Mouse (Mus musculus) midbrain, embryonic 14.5 days (tissue): ENCODE measurements around the gene Tmem125. TPM values are rescaled to one million over a fixed set of nuclear protein-coding genes. Genes with fewer than 3 reads are reported as not detected.

Experiments used
- ATAC-seq: fragments of 200-750 bp; cut with Nextera tagmentation; 2 replicates; pipeline ENCODE4 v1.8.0; 2017; ENCODE audit warnings: moderate number of reproducible peaks, moderate library complexity; ENCODE audit not compliant: low FRiP score, low TSS enrichment
- DNase-seq: peaks from one replicate; pipeline ENCODE4 v3.0.0-alpha.2; 2015
- H3K27ac ChIP-seq: fragments of 300-500 bp; sonication (generic); replicated peaks from 2 replicates; pipeline ENCODE4 v1.5.1; 2014; ENCODE audit warnings: mild to moderate bottlenecking, low read depth, low read length, moderate library complexity
- H3K27me3 ChIP-seq: fragments of 300-500 bp; sonication (generic); 2 replicates; pipeline ENCODE4 v1.6.1; 2014; ENCODE audit warnings: low read length, control low read depth, mixed read lengths; ENCODE audit not compliant: control insufficient read depth, insufficient read depth
- H3K36me3 ChIP-seq: fragments of 300-500 bp; sonication (generic); 2 replicates; pipeline ENCODE4 v1.6.1; 2014; ENCODE audit warnings: low read length, control low read depth; ENCODE audit not compliant: control insufficient read depth, insufficient read depth
- H3K4me1 ChIP-seq: fragments of 300-500 bp; sonication (generic); 2 replicates; pipeline ENCODE4 v1.6.1; 2014; ENCODE audit warnings: mild to moderate bottlenecking, antibody characterized with exemption, low read length, control low read depth; ENCODE audit not compliant: control insufficient read depth, insufficient read depth
- H3K4me2 ChIP-seq: fragments of 300-500 bp; sonication (generic); 2 replicates; pipeline ENCODE4 v1.6.1; 2014; ENCODE audit warnings: mild to moderate bottlenecking, low read length, moderate library complexity
- H3K4me3 ChIP-seq: fragments of 300-500 bp; sonication (generic); replicated peaks from 2 replicates; pipeline ENCODE4 v1.5.1; 2014; ENCODE audit warnings: low read depth, low read length
- H3K9ac ChIP-seq: fragments of 300-500 bp; sonication (generic); replicated peaks from 2 replicates; pipeline ENCODE4 v1.6.1; 2014; ENCODE audit warnings: mild to moderate bottlenecking, low read length, moderate library complexity
- H3K9me3 ChIP-seq: fragments of 300-500 bp; sonication (generic); 2 replicates; pipeline ENCODE4 v1.6.1; 2016; ENCODE audit warnings: low read length, control low read depth, mixed read lengths; ENCODE audit not compliant: control insufficient read depth
- WGBS: fragments of 180-500 bp; shearing (Covaris S2); extraction: QIAGEN DNeasy Blood & Tissue Kit; methylation state at CpG from one replicate; pipeline ENCODE4 v1.1.7; 2014; 5-methylcytosine and 5-hydroxymethylcytosine counted together
- polyA plus RNA-seq: library from polyadenylated mRNA; unstranded; fragments of >200 nt; fragmentation: Nextera tagmentation; extraction: Ambion mirVana; gene quantifications from 2 replicates; pipeline ENCODE4 v1.2.1, GENCODE M21; 2014

Gene Tmem125
- polyA plus RNA-seq, 1 experiment from 2014 or later = not detected

- WGBS = 80% methylated on average over 14 of the region's 14 CpGs
- ATAC-seq (no peak), DNase-seq (no peak)
- no peak overlapping the region for H3K27ac ChIP-seq
- no peak overlapping the region for H3K4me2 ChIP-seq
- H3K4me1 ChIP-seq = 0 out of 2 replicates have a peak, but pooled peaks cover 7% of the 10 kb centered on the region
- H3K9ac ChIP-seq = no peak overlapping the region
- no peaks in the 10 kb centered on the region for H3K9me3 ChIP-seq
- H3K27me3 ChIP-seq = no peaks in the 10 kb centered on the region
- H3K4me3 ChIP-seq = no peak overlapping the region
- no peaks in the 10 kb centered on the region for H3K36me3 ChIP-seq
Observed at GRCm38 (mm10) chr4:118544441-118545127, 740 bp upstream of the Tmem125 start.

DNA sequence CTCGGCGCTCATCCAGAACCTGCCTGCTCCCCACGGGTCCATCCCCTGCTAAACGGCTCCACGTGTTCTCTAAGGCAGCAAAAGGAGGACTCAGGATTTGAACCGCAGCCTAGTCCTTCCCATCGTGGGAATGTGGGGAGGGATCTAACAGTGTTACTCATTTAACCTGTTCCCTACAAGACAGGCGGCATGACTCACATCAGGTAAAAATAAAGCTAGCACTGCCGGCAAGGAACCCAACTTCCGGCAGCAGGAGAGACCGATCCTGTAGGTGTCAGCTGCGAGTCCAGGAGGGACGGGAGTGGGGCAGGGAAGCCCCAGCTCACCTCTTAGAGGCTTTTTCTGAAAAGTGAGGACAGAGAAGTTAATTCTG lies 700 bp downstream of the Tmem125 start:
- WGBS = 20% methylated on average over 13 of the region's 13 CpGs
- no peak overlapping the region for H3K27ac ChIP-seq
- H3K9ac ChIP-seq = no peak overlapping the region
- DNase-seq = peak; percentile 1
- H3K36me3 ChIP-seq = no peaks in the 10 kb centered on the region
- no peak for ATAC-seq
- H3K4me1 ChIP-seq = 0 out of 2 replicates have a peak, but pooled peaks cover 7% of the 10 kb centered on the region
- no peaks in the 10 kb centered on the region for H3K9me3 ChIP-seq
- peak overlapping the region; percentile 58 for H3K4me2 ChIP-seq
- H3K27me3 ChIP-seq = no peaks in the 10 kb centered on the region
- H3K4me3 ChIP-seq = peak overlapping the region; percentile 30

DNA sequence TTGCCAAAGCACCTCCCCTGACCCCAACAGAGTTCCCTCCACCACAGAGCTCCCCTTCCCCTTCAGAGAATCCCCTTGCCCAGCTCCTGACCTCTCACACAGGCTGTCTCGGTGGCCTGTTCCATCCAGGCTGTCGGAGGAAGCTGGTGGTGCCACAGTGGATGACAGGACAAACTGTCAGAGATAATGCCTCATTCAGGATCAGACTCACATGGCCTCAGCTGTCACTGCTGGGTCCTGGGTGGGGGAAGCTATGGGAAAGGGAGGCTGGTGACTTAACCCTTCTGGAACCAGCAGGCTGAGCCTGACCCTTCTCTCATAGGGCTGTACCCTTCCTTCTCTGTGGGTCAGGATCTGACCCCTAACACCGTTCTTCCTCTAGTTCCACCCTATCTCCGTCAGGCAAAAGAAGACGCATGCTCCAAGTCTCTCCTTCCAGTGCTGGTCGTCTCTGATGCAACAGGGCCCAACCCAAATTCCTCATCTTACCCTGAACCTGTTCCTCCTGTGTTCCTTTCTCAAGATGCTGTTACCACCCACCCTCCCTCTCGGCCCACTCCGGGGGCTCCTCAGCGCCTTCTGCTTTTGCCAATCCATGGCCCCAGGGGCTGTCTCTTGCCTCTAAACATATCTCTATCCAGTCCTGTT lies 1.2 kb downstream of the Tmem125 start:
- Histone ChIP-seq H3K9me3 (no peaks in the 10 kb centered on the region), H3K4me2 (no peak overlapping the region), H3K4me1 (0 out of 2 replicates have a peak, but pooled peaks cover 7% of the 10 kb centered on the region), H3K36me3 (no peaks in the 10 kb centered on the region), H3K9ac (no peak overlapping the region), H3K4me3 (no peak overlapping the region), H3K27ac (no peak overlapping the region), H3K27me3 (no peaks in the 10 kb centered on the region)
- DNase-seq (no peak), ATAC-seq (no peak)
- WGBS = 67% methylated on average over 9 of the region's 9 CpGs

GRCm38 (mm10) chr4:118539904-118540303 lies 3.9 kb downstream of the Tmem125 start:
- DNase-seq = no peak
- H3K27me3 ChIP-seq = no peaks in the 10 kb centered on the region
- H3K9ac ChIP-seq = no peak overlapping the region
- no peaks in the 10 kb centered on the region for H3K36me3 ChIP-seq
- 0 out of 2 replicates have a peak, but pooled peaks cover 7% of the 10 kb centered on the region for H3K4me1 ChIP-seq
- no peak overlapping the region for H3K4me3 ChIP-seq
- no peaks in the 10 kb centered on the region for H3K9me3 ChIP-seq
- no peak overlapping the region for H3K4me2 ChIP-seq
- ATAC-seq = no peak
- 5% methylated on average over 10 of the region's 10 CpGs for WGBS
- H3K27ac ChIP-seq = no peak overlapping the region

DNA sequence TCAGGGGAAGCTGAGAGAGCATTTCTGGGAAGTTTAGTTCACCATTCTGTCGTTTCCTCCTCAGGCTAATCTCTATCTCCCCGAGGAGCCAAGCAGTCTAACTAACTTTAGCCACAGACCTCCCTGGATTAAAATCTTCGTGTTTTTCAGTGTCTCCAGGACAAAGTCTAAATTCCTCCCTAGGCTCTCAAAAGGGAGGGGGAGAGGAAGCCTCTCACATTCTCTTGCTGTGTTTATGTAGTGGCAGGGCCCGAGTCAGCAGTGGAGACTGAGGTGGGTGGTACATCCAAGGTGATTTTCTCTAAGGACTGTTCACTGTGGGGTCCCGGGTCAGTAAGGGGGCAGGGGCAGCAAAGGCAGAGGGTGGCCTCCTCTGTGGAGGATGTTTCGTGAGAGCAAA lies 6.0 kb downstream of the Tmem125 start:
- H3K4me3 ChIP-seq = no peak overlapping the region
- H3K27me3 ChIP-seq = no peaks in the 10 kb centered on the region
- no peak overlapping the region for H3K4me2 ChIP-seq
- H3K9ac ChIP-seq = no peak overlapping the region
- 52% methylated on average over 6 of the region's 6 CpGs for WGBS
- ATAC-seq (no peak), DNase-seq (no peak)
- H3K9me3 ChIP-seq = no peaks in the 10 kb centered on the region
- H3K27ac ChIP-seq = no peak overlapping the region
- H3K4me1 ChIP-seq = no peaks in the 10 kb centered on the region
- no peaks in the 10 kb centered on the region for H3K36me3 ChIP-seq

GRCm38 (mm10) chr4:118535610-118536009 lies 8.2 kb downstream of the Tmem125 start:
- Histone ChIP-seq H3K4me2 (no peak overlapping the region), H3K27ac (no peak overlapping the region), H3K27me3 (no peaks in the 10 kb centered on the region), H3K4me3 (no peak overlapping the region), H3K36me3 (no peaks in the 10 kb centered on the region), H3K9me3 (no peaks in the 10 kb centered on the region), H3K9ac (no peak overlapping the region), H3K4me1 (no peaks in the 10 kb centered on the region)
- ATAC-seq (no peak), DNase-seq (no peak)
- 82% methylated on average over 6 of the region's 6 CpGs for WGBS

DNA sequence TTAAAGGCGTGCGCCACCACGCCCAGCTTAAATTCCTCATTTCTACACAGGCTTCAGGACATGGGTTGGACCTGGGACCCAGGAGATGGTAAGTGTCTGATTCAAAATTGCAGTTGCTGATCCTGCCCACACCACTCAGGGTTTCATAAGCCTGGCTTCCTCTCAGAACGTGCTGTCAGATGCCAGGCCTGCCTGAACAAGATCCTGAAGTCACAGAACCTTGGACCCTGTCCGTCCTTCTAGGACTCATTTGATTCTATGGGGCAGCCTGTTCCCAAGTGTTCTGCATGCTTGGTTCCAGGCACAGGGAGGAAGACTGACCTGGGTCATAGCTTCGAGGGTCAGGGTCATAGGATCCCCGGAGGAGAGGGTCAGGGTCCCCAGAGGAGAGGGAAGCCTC lies 10.2 kb downstream of the Tmem125 start:
- no peak overlapping the region for H3K4me3 ChIP-seq
- WGBS = 87% methylated on average over 7 of the region's 7 CpGs
- ATAC-seq = no peak
- H3K9me3 ChIP-seq = no peaks in the 10 kb centered on the region
- H3K4me2 ChIP-seq = no peak overlapping the region
- H3K27me3 ChIP-seq = no peaks in the 10 kb centered on the region
- H3K4me1 ChIP-seq = no peaks in the 10 kb centered on the region
- H3K9ac ChIP-seq = no peak overlapping the region
- no peak for DNase-seq
- H3K36me3 ChIP-seq = no peaks in the 10 kb centered on the region
- H3K27ac ChIP-seq = no peak overlapping the region

- Histone ChIP-seq H3K27ac (no peak overlapping the region), H3K36me3 (no peaks in the 10 kb centered on the region), H3K4me1 (no peaks in the 10 kb centered on the region), H3K27me3 (no peaks in the 10 kb centered on the region), H3K4me3 (no peak overlapping the region), H3K4me2 (no peak overlapping the region), H3K9me3 (no peaks in the 10 kb centered on the region), H3K9ac (no peak overlapping the region)
- DNase-seq (no peak), ATAC-seq (no peak)
- 66% methylated on average over 3 of the region's 4 CpGs for WGBS
Observed at GRCm38 (mm10) chr4:118533156-118533555, 10.7 kb downstream of the Tmem125 start.

DNA sequence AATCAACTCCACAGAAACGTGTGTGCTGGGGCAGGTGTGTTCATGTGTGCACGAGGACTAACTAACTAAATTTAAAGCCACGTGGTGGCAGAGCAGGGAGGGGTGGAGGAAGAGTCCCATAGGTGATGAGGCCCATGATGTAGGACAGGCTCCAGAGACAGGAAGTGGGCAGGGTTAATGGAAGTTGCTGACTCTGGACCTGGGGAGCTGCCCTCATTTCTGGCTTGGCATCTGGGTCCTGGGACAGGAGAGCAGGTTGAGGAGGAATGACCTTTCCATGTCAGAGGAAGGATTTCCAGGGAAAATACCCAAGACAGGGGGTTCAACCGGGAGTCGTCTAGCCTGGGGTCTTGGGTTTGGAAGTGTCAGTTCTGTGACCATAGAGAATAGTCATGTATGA lies 11.2 kb downstream of the Tmem125 start:
- Histone ChIP-seq H3K4me3 (no peak overlapping the region), H3K4me1 (no peaks in the 10 kb centered on the region), H3K9me3 (no peaks in the 10 kb centered on the region), H3K9ac (no peak overlapping the region), H3K36me3 (no peaks in the 10 kb centered on the region), H3K4me2 (no peak overlapping the region), H3K27me3 (no peaks in the 10 kb centered on the region), H3K27ac (no peak overlapping the region)
- WGBS = 84% methylated on average over 5 of the region's 5 CpGs
- no peak for DNase-seq
- no peak for ATAC-seq
